Mouse (Mus musculus) MEL (cell line): ENCODE results near the gene Inpp5k.

ENCODE experiments used
- CTCF ChIP-seq, 3 experiments: IDR thresholded peaks in 2 of 3; conservative IDR thresholded peaks in 1 of 3; 2 replicates each; pipeline ENCODE4 v1.5.1; 2011 to 2012; ENCODE audit warnings: low read length in 3 of 3, low read depth in 2 of 3, mild to moderate bottlenecking in 2 of 3, improper control_type of control experiment in 1 of 3, inconsistent platforms in 1 of 3, mixed read lengths in 1 of 3, moderate library complexity in 1 of 3; ENCODE audit not compliant: control insufficient read depth in 1 of 3, insufficient read depth in 1 of 3, poor library complexity in 1 of 3, severe bottlenecking in 1 of 3
- E2F4 ChIP-seq: IDR thresholded peaks from 2 replicates; pipeline ENCODE4 v1.6.1; 2011; ENCODE audit warnings: low read depth, low read length, improper control_type of control experiment, borderline replicate concordance
- EP300 ChIP-seq, 2 experiments: IDR thresholded peaks; 2 replicates each; pipeline ENCODE4 v1.6.1; 2011; ENCODE audit warnings: improper control_type of control experiment in 2 of 2, low read length in 2 of 2, low read depth in 1 of 2, mild to moderate bottlenecking in 1 of 2
- GATA1 ChIP-seq: IDR thresholded peaks from 2 replicates; pipeline ENCODE4 v1.6.1; 2011; ENCODE audit warnings: low read depth, low read length, improper control_type of control experiment
- HCFC1 ChIP-seq: IDR thresholded peaks from 2 replicates; pipeline ENCODE4 v1.6.1; 2012; ENCODE audit warnings: low read depth, mild to moderate bottlenecking, inconsistent platforms, low read length, improper control_type of control experiment, moderate library complexity
- KAT2A ChIP-seq: conservative IDR thresholded peaks from 2 replicates; pipeline ENCODE4 v1.6.1; 2012; ENCODE audit warnings: low read depth, low read length, improper control_type of control experiment, inconsistent platforms
- MAFK ChIP-seq: IDR thresholded peaks from 2 replicates; pipeline ENCODE4 v1.6.1; 2011; ENCODE audit warnings: low read depth, mild to moderate bottlenecking, low read length, improper control_type of control experiment, borderline replicate concordance
- NELFE ChIP-seq: IDR thresholded peaks from 2 replicates; pipeline ENCODE4 v1.6.1; 2011; ENCODE audit warnings: low read depth, low read length, improper control_type of control experiment
- POLR2A ChIP-seq, 2 experiments: IDR thresholded peaks; 2 replicates each; pipeline ENCODE4 v1.6.1; 2011 to 2012; ENCODE audit warnings: low read length in 2 of 2, mild to moderate bottlenecking in 2 of 2, control low read depth in 1 of 2, improper control_type of control experiment in 1 of 2, low read depth in 1 of 2, moderate library complexity in 1 of 2; ENCODE audit not compliant: control insufficient read depth in 1 of 2, insufficient read depth in 1 of 2, poor library complexity in 1 of 2
- RCOR1 ChIP-seq: IDR thresholded peaks from 2 replicates; pipeline ENCODE4 v1.6.1; 2012; ENCODE audit warnings: low read depth, mild to moderate bottlenecking, inconsistent platforms, low read length, improper control_type of control experiment
- TAL1 ChIP-seq: IDR thresholded peaks from 2 replicates; pipeline ENCODE4 v1.6.1; 2012; ENCODE audit warnings: mild to moderate bottlenecking, inconsistent platforms, low read length, moderate library complexity, mixed read lengths
- USF1 ChIP-seq: IDR thresholded peaks from 2 replicates; pipeline ENCODE4 v1.6.1; 2014; ENCODE audit warnings: low read depth, mild to moderate bottlenecking, inconsistent platforms, low read length, improper control_type of control experiment, moderate library complexity
- USF2 ChIP-seq, 2 experiments: IDR thresholded peaks; 2 replicates each; pipeline ENCODE4 v1.6.1; 2011 to 2012; ENCODE audit warnings: improper control_type of control experiment in 2 of 2, low read length in 2 of 2, borderline replicate concordance in 1 of 2, inconsistent platforms in 1 of 2, low read depth in 1 of 2, mild to moderate bottlenecking in 1 of 2; ENCODE audit not compliant: insufficient read depth in 1 of 2
- ZKSCAN1 ChIP-seq: IDR thresholded peaks from 2 replicates; pipeline ENCODE4 v1.6.1; 2012; ENCODE audit warnings: low read depth, mild to moderate bottlenecking, inconsistent platforms, low read length, improper control_type of control experiment, moderate library complexity

DNA sequence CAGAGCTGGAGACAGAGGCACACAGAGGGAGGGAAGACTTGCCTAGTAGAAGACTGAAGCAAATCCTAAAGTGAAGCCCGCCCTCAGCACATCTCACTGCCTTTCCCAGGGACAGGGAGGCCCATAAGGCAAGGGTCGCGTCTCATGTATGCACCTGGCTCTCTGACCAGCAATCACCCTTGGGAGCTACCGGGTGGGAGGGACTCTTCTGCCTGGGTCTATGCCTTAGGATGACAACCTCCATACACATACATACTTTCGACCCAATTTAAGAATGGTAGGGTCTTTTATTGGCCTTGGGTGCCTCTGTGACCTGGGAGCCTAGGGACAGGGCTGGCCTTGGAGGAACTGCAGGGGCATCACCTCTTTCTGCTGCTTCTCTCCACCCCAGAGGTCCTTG lies 42.6 kb downstream of the Inpp5k start:
- TF ChIP-seq POLR2A (IDR thresholded peaks at IDR 0.05; ENCODE audit: control insufficient read depth in 1 of 2, insufficient read depth in 1 of 2, low read depth in 1 of 2, low read length in 2 of 2, poor library complexity in 1 of 2) = no peak
- no peak for TF ChIP-seq CTCF (IDR thresholded peaks at IDR 0.05 in 2 of 3, conservative IDR thresholded peaks at IDR 0.05 in 1 of 3; ENCODE audit: control insufficient read depth in 1 of 3, insufficient read depth in 1 of 3, low read depth in 2 of 3, low read length in 3 of 3, poor library complexity in 1 of 3, severe bottlenecking in 1 of 3)
- no peak for TF ChIP-seq USF1
- TF ChIP-seq E2F4 = no peak
- TF ChIP-seq TAL1 = no peak
- TF ChIP-seq MAFK = no peak
- no peak for TF ChIP-seq EP300 (IDR thresholded peaks at IDR 0.05; ENCODE audit: low read depth in 1 of 2, low read length in 2 of 2)
- no peak for TF ChIP-seq NELFE
- TF ChIP-seq GATA1 = no peak
- no peak for TF ChIP-seq KAT2A
- TF ChIP-seq USF2 (IDR thresholded peaks at IDR 0.05; ENCODE audit: borderline replicate concordance in 1 of 2, insufficient read depth in 1 of 2, low read depth in 1 of 2, low read length in 2 of 2) = no peak
- TF ChIP-seq ZKSCAN1 = no peak
- TF ChIP-seq HCFC1 = no peak
- no peak for TF ChIP-seq RCOR1
